Mouse (Mus musculus): ENCODE results near the gene Mrpl16. TPM values are rescaled to one million over a fixed set of nuclear protein-coding genes. Genes with fewer than 3 reads are reported as not detected.
A peak's percentile ranks its signal among the peaks of the same experiment; 100 is the strongest.

Gene Mrpl16
- polyA plus RNA-seq, 1 experiment from 2014 or later = 54.3 TPM

DNA sequence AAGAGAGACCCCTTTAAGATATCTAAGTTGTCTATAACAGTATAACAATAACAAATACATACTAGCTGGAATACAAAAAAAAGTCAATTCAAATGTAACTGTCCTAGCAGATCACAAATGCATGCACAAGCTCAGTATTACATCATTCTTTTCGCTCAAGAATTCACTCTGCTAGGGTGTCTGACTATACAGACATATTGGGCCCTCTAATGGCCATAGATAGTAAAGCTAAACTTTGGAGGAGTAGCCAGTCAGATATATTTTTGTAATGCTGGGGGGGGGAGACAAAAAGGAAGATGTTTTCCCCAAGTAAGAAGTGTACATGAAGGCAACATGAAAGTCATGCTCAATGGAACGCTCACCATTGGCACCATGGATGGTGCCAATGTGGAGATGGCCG lies 5.1 kb upstream of the Mrpl16 start:
- Histone ChIP-seq H3K4me2 (ENCODE audit: low read depth, low read length, severe bottlenecking) (no peak overlapping the region), H3K4me1 (replicated peaks; ENCODE audit: control insufficient read depth, insufficient read depth, low read length) (no peaks in the 10 kb centered on the region), H3K4me3 (ENCODE audit: low read depth, low read length) (no peak overlapping the region), H3K36me3 (ENCODE audit: control insufficient read depth, insufficient read depth, low read length) (no peaks in the 10 kb centered on the region), H3K27ac (ENCODE audit: low read depth, low read length) (no peak overlapping the region), H3K9ac (ENCODE audit: low read length) (no peak overlapping the region), H3K9me3 (ENCODE audit: control insufficient read depth, low read length) (no peaks in the 10 kb centered on the region), H3K27me3 (ENCODE audit: control insufficient read depth, insufficient read depth, low read length) (no peaks in the 10 kb centered on the region)
- DNase-seq (ENCODE audit: low spot score) (no peak), ATAC-seq (replicated peaks; ENCODE audit: low FRiP score) (no peak)
- 84% methylated on average over 3 of the region's 3 CpGs for WGBS

DNA sequence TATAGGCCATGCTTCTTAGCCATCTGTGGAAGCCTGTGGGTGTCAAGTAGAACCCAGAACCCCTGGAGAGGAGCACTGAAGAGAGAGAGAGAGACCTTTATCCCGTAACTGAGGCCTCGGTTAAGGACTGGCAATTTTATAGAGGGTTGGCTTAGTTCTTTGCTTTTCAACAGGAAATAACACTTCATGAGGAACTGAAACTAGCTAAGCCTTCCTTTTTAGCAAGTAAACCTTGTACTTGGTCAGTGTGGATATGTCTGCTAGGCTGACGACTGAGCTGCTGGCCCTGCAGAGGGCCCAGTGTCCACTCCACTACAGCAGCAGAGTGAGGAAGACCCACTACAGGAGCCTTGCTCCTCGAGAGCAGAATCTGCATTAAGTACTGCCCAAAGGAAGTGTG lies 3.8 kb upstream of the Mrpl16 start:
- no peak overlapping the region for H3K4me3 ChIP-seq (ENCODE audit: low read depth, low read length)
- H3K36me3 ChIP-seq (ENCODE audit: control insufficient read depth, insufficient read depth, low read length) = no peaks in the 10 kb centered on the region
- H3K9ac ChIP-seq (ENCODE audit: low read length) = no peak overlapping the region
- no peak for ATAC-seq (replicated peaks; ENCODE audit: low FRiP score)
- no peak overlapping the region for H3K27ac ChIP-seq (ENCODE audit: low read depth, low read length)
- no peaks in the 10 kb centered on the region for H3K27me3 ChIP-seq (ENCODE audit: control insufficient read depth, insufficient read depth, low read length)
- no peak for DNase-seq (ENCODE audit: low spot score)
- no peak overlapping the region for H3K4me2 ChIP-seq (ENCODE audit: low read depth, low read length, severe bottlenecking)
- WGBS = 83% methylated on average over 4 of the region's 4 CpGs
- H3K4me1 ChIP-seq (replicated peaks; ENCODE audit: control insufficient read depth, insufficient read depth, low read length) = no peaks in the 10 kb centered on the region
- no peaks in the 10 kb centered on the region for H3K9me3 ChIP-seq (ENCODE audit: control insufficient read depth, low read length)

DNA sequence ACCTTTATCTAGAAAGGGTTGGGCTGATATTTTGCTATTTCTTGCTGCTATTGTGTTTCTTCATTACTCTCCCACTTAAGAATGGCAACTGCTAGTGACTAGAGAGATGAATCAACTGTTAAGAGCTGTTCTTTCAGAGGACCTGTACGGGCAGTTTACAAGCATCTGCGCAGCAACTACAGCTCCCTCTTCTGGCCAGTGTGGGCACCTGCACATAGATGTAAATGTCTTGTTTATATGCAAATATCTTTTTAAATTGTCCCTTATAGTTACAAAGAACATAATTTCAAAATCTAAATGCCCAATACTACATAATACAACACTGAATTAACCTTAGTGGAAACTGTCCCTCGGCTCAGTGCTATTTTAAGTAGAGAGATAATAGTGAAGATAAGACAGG lies 2.0 kb upstream of the Mrpl16 start:
- DNase-seq (ENCODE audit: low spot score) = no peak
- Histone ChIP-seq H3K36me3 (ENCODE audit: control insufficient read depth, insufficient read depth, low read length) (no peaks in the 10 kb centered on the region), H3K9ac (ENCODE audit: low read length) (no peak overlapping the region), H3K27ac (ENCODE audit: low read depth, low read length) (no peak overlapping the region), H3K4me3 (ENCODE audit: low read depth, low read length) (no peak overlapping the region), H3K4me2 (ENCODE audit: low read depth, low read length, severe bottlenecking) (no peak overlapping the region), H3K4me1 (replicated peaks; ENCODE audit: control insufficient read depth, insufficient read depth, low read length) (0 out of 2 replicates have a peak, but pooled peaks cover 1% of the 10 kb centered on the region), H3K27me3 (ENCODE audit: control insufficient read depth, insufficient read depth, low read length) (no peaks in the 10 kb centered on the region), H3K9me3 (ENCODE audit: control insufficient read depth, low read length) (no peaks in the 10 kb centered on the region)
- ATAC-seq (replicated peaks; ENCODE audit: low FRiP score) = no peak
- WGBS = 18% methylated on average over 3 of the region's 3 CpGs

DNA sequence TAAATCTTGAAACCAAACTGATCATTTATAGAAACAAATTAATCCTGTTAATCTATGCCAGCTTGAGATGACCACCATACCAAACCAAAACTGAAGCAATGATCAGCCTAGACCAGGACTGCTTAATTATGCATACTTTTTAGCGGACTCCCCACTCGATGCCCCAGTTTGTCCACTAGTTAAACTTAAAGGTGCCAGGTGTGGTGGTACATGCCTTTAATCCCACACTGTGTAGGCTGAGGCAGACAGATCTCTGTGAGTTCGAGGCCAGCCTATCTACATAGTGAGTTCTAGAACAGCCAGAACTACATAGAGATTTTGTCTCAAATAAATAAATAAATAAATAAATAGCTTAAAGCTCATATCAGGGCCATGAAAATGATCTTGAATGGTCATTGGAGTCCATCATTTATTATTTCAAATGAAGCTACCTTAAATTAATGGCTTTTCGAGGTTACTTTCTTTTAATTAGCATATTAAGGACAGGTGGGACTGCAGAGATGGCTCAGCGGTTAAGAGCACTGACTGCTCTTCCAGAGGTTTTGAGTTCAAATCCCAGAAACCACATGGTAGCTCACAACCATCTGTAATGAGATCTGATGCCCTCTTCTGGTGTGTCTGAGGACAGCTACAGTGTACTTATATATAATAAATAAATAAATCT lies 802 bp upstream of the Mrpl16 start:
- Histone ChIP-seq H3K4me2 (ENCODE audit: low read depth, low read length, severe bottlenecking) (no peak overlapping the region), H3K4me1 (replicated peaks; ENCODE audit: control insufficient read depth, insufficient read depth, low read length) (0 out of 2 replicates have a peak, but pooled peaks cover 1% of the 10 kb centered on the region), H3K27ac (ENCODE audit: low read depth, low read length) (no peak overlapping the region), H3K9me3 (ENCODE audit: control insufficient read depth, low read length) (no peaks in the 10 kb centered on the region), H3K27me3 (ENCODE audit: control insufficient read depth, insufficient read depth, low read length) (no peaks in the 10 kb centered on the region), H3K36me3 (ENCODE audit: control insufficient read depth, insufficient read depth, low read length) (no peaks in the 10 kb centered on the region; the same call in 1 of the 2 replicates), H3K9ac (ENCODE audit: low read length) (no peak overlapping the region), H3K4me3 (ENCODE audit: low read depth, low read length) (no peak overlapping the region)
- no peak for DNase-seq (ENCODE audit: low spot score)
- peak; percentile 25; the same call in 1 of the 2 replicates for ATAC-seq (replicated peaks; ENCODE audit: low FRiP score)
- 85% methylated on average over 5 of the region's 5 CpGs for WGBS

DNA sequence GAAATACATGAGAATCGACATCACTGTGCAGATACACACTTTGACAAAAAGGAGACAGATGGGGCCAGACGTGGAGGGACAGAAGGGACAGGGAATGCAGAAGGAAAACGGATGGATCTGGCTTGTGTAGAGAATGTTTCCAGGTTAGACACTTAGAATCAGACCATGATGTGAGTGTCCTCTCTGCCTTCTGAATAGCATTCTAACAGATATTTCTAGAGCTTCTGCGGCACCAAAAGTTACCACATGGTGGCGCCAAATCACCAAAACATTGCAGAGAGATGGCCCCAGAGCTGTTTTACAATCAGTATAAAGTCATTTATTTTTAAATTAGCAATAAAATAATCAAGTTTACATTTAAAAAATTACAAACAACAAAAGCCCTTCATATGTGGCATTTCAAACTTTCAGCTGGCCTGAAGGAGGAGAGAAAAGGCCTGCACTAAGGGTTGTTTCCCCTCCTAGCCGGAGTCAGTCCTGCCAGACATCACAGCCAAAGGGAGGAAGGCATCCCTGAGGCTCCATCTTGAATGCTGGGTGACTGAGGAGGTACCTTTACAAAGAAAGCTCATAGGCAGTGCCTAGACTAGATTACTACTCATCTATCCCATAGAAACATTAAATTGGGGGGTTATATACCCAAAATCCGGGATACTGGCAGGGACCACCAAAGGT lies 7.1 kb downstream of the Mrpl16 start:
- H3K9ac ChIP-seq (ENCODE audit: low read length) = no peak overlapping the region
- H3K9me3 ChIP-seq (ENCODE audit: control insufficient read depth, low read length) = no peaks in the 10 kb centered on the region
- no peaks in the 10 kb centered on the region for H3K27me3 ChIP-seq (ENCODE audit: control insufficient read depth, insufficient read depth, low read length)
- no peaks in the 10 kb centered on the region; the same call in 1 of the 2 replicates for H3K36me3 ChIP-seq (ENCODE audit: control insufficient read depth, insufficient read depth, low read length)
- no peak overlapping the region for H3K27ac ChIP-seq (ENCODE audit: low read depth, low read length)
- peak; percentile 79 for DNase-seq (ENCODE audit: low spot score)
- peak; percentile 58; the same call in 1 of the 2 replicates for ATAC-seq (replicated peaks; ENCODE audit: low FRiP score)
- 54% methylated on average over 7 of the region's 7 CpGs for WGBS
- no peaks in the 10 kb centered on the region for H3K4me1 ChIP-seq (replicated peaks; ENCODE audit: control insufficient read depth, insufficient read depth, low read length)
- H3K4me2 ChIP-seq (ENCODE audit: low read depth, low read length, severe bottlenecking) = no peak overlapping the region
- no peak overlapping the region for H3K4me3 ChIP-seq (ENCODE audit: low read depth, low read length)

DNA sequence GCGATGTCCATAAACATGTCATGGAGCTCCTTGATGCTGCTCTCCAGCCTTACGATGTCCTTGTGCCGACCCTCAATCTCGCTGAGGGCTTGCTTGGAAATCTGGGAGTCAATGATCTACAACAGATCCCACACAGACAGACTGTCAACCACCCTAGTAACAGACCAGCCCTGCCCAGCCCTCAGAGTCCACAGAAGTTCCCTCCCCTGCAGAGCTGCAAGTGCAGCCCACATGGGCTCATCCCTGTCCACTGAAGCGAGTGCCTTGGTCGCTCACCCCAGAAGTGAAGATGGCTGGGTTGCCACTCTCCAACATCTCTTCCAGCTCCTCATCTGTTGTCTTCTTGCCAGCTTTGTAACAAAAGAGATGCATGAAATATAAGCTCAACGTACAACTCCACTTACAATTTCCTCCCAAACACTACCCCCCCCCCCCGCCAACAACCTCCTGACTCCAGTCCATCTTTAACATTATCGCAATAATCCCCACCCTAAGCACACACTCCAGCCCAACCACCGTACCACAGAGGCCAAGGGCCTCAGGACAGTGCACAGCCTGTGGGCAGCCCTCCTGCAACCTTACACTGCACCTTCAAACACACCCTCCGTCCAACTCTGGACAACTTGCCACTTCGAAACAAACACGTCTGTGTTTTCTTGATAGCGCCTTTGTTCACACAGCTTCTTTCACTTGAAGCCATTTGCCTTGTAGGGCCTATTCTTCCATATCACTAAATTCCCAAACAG lies 15.4 kb downstream of the Mrpl16 start:
- no peaks in the 10 kb centered on the region for H3K4me1 ChIP-seq (replicated peaks; ENCODE audit: control insufficient read depth, insufficient read depth, low read length)
- H3K4me2 ChIP-seq (ENCODE audit: low read depth, low read length, severe bottlenecking) = no peak overlapping the region
- H3K9ac ChIP-seq (ENCODE audit: low read length) = no peak overlapping the region
- WGBS = 92% methylated on average over 14 of the region's 14 CpGs
- H3K27me3 ChIP-seq (ENCODE audit: control insufficient read depth, insufficient read depth, low read length) = no peaks in the 10 kb centered on the region
- DNase-seq (ENCODE audit: low spot score) = no peak
- H3K9me3 ChIP-seq (ENCODE audit: control insufficient read depth, low read length) = no peaks in the 10 kb centered on the region
- no peaks in the 10 kb centered on the region for H3K36me3 ChIP-seq (ENCODE audit: control insufficient read depth, insufficient read depth, low read length)
- ATAC-seq (replicated peaks; ENCODE audit: low FRiP score) = no peak
- H3K27ac ChIP-seq (ENCODE audit: low read depth, low read length) = no peak overlapping the region
- no peak overlapping the region for H3K4me3 ChIP-seq (ENCODE audit: low read depth, low read length)

DNA sequence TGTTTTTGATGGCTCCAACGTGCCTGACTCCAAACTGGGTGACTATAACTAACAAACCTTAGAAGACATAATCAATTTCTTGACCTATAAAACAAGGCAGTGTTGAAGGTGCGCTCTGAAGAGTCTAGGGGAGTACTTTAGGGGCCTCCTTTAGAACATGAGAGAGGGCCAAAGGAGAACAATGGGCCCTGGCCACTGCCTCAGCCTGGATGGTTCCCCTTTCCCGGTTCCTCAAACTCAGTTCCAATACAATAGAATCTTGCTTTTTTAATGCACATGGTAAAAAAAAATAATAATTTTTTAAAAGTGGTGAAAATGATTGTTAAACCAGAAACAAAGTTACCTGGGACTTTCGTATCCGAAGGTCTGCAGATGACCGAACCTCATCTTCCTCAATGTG lies 17.6 kb downstream of the Mrpl16 start:
- WGBS = 93% methylated on average over 6 of the region's 6 CpGs
- H3K27ac ChIP-seq (ENCODE audit: low read depth, low read length) = no peak overlapping the region
- DNase-seq (ENCODE audit: low spot score) (no peak), ATAC-seq (replicated peaks; ENCODE audit: low FRiP score) (no peak)
- H3K9me3 ChIP-seq (ENCODE audit: control insufficient read depth, low read length) = no peaks in the 10 kb centered on the region
- no peak overlapping the region for H3K4me3 ChIP-seq (ENCODE audit: low read depth, low read length)
- no peak overlapping the region for H3K4me2 ChIP-seq (ENCODE audit: low read depth, low read length, severe bottlenecking)
- H3K36me3 ChIP-seq (ENCODE audit: control insufficient read depth, insufficient read depth, low read length) = no peaks in the 10 kb centered on the region
- H3K4me1 ChIP-seq (replicated peaks; ENCODE audit: control insufficient read depth, insufficient read depth, low read length) = no peaks in the 10 kb centered on the region
- no peaks in the 10 kb centered on the region for H3K27me3 ChIP-seq (ENCODE audit: control insufficient read depth, insufficient read depth, low read length)
- H3K9ac ChIP-seq (ENCODE audit: low read length) = no peak overlapping the region

DNA sequence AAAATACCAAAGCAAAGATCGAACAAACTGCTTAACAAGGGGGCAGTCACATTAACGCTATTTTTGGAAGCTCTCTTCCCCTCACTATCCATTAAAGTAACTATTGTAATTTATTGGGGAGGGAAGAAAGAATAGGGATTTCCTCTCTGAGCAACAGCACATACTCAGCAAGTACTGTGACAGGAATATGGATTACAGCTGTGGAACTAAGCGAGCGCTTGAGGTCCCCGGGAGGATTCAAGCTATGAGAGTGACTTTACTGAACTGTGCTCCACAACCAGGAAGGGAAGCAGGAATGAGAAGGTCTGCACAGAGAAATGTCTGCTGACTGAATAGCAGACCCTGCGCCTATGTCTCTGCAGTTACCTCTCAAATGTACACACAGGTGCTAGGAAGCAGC lies 18.7 kb downstream of the Mrpl16 start:
- Histone ChIP-seq H3K36me3 (ENCODE audit: control insufficient read depth, insufficient read depth, low read length) (no peaks in the 10 kb centered on the region), H3K9me3 (ENCODE audit: control insufficient read depth, low read length) (no peaks in the 10 kb centered on the region), H3K4me3 (ENCODE audit: low read depth, low read length) (no peak overlapping the region), H3K27me3 (ENCODE audit: control insufficient read depth, insufficient read depth, low read length) (no peaks in the 10 kb centered on the region), H3K27ac (ENCODE audit: low read depth, low read length) (no peak overlapping the region), H3K9ac (ENCODE audit: low read length) (no peak overlapping the region), H3K4me1 (replicated peaks; ENCODE audit: control insufficient read depth, insufficient read depth, low read length) (no peaks in the 10 kb centered on the region), H3K4me2 (ENCODE audit: low read depth, low read length, severe bottlenecking) (no peak overlapping the region)
- WGBS = 93% methylated on average over 6 of the region's 6 CpGs
- DNase-seq (ENCODE audit: low spot score) (no peak), ATAC-seq (replicated peaks; ENCODE audit: low FRiP score) (no peak)

Measured in forebrain, embryonic 11.5 days (tissue).